Mouse (Mus musculus): ENCODE results near the gene Lyrm9. TPM values are rescaled to one million over a fixed set of nuclear protein-coding genes. Genes with fewer than 3 reads are reported as not detected.

Gene Lyrm9
- polyA plus RNA-seq, 1 experiment from 2014 or later = 14.2 TPM

DNA sequence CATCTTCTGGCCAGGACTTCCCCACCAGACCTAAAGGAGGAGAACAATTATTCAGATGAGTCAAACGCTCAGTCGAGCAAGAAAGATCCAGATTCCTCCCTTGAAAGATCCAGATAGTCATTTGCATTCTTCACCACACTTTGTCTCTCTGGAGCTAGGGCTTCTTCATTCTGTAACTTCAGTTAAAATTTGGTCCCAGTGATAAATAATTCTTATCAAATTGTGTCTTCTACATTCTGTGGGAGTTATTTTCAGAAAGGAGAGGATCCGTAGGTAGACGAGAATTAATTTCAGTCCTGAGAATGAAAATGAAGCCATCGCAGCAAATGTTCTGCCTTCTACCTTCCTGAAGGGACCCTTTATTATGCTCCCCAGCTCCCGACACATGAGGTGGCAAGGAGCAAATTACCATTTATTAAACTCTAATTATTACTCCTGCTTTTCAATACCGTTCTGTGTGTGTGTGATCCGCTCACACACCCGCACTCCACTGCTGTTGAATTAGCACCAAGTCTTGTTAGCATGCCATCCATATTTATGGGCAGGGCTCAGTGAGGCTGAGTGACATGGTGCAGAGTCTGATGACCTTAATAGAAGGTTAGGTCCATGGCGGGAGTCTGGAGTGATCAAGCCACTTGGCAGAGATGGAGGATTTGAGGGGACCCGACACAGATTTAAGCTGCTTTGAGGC, 36.9 kb upstream of the Lyrm9 start:
- ATAC-seq (replicated peaks; ENCODE audit: insufficient number of reproducible peaks, low FRiP score, low TSS enrichment, low read depth) (no peak), DNase-seq (ENCODE audit: low spot score) (no peak)
- WGBS = 84% methylated on average over 11 of the region's 11 CpGs
- Histone ChIP-seq H3K9me3 (replicated peaks; ENCODE audit: control insufficient read depth, low read length) (no peaks in the 10 kb centered on the region), H3K4me3 (ENCODE audit: low read depth, low read length) (no peak overlapping the region), H3K4me1 (ENCODE audit: control insufficient read depth, insufficient read depth, low read length) (no peaks in the 10 kb centered on the region), H3K36me3 (replicated peaks; ENCODE audit: control insufficient read depth, insufficient read depth, low read depth, low read length) (no peaks in the 10 kb centered on the region), H3K4me2 (ENCODE audit: low read depth, low read length) (no peak overlapping the region), H3K27ac (replicated peaks; ENCODE audit: low read depth, low read length) (no peak overlapping the region), H3K9ac (replicated peaks; ENCODE audit: low read length) (no peak overlapping the region), H3K27me3 (ENCODE audit: control insufficient read depth, insufficient read depth, low read length) (no peaks in the 10 kb centered on the region)

DNA sequence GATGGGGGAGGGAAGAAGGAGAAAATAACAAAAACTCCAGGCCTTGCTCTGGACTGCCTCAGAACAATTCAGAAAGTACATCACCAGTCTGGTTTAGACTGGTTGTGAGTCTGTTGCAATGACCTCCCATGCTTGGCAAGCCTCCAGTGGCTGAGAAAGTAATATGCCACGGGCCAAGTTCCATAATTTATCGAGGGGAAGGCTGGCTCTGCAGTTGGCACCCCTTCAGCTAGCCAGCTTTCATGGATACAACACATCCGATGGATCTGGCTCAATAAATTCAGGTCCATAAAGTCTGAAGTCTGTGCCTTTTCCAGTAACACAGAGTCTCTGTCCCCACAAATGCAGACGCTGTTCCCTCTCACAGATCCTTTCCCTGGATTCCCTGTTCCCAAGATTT, 34.8 kb upstream of the Lyrm9 start:
- 65% methylated on average over 4 of the region's 4 CpGs for WGBS
- Histone ChIP-seq H3K4me1 (ENCODE audit: control insufficient read depth, insufficient read depth, low read length) (no peaks in the 10 kb centered on the region), H3K27ac (replicated peaks; ENCODE audit: low read depth, low read length) (no peak overlapping the region), H3K9ac (replicated peaks; ENCODE audit: low read length) (no peak overlapping the region), H3K27me3 (ENCODE audit: control insufficient read depth, insufficient read depth, low read length) (no peaks in the 10 kb centered on the region), H3K4me3 (ENCODE audit: low read depth, low read length) (no peak overlapping the region), H3K36me3 (replicated peaks; ENCODE audit: control insufficient read depth, insufficient read depth, low read depth, low read length) (no peaks in the 10 kb centered on the region), H3K4me2 (ENCODE audit: low read depth, low read length) (no peak overlapping the region), H3K9me3 (replicated peaks; ENCODE audit: control insufficient read depth, low read length) (no peaks in the 10 kb centered on the region)
- ATAC-seq (replicated peaks; ENCODE audit: insufficient number of reproducible peaks, low FRiP score, low TSS enrichment, low read depth) (no peak), DNase-seq (ENCODE audit: low spot score) (no peak)

- H3K9ac ChIP-seq (replicated peaks; ENCODE audit: low read length) = no peak overlapping the region
- no peaks in the 10 kb centered on the region for H3K27me3 ChIP-seq (ENCODE audit: control insufficient read depth, insufficient read depth, low read length)
- DNase-seq (ENCODE audit: low spot score) (no peak), ATAC-seq (replicated peaks; ENCODE audit: insufficient number of reproducible peaks, low FRiP score, low TSS enrichment, low read depth) (no peak; the same call in 1 of the 2 replicates)
- no peaks in the 10 kb centered on the region for H3K4me1 ChIP-seq (ENCODE audit: control insufficient read depth, insufficient read depth, low read length)
- no peak overlapping the region for H3K27ac ChIP-seq (replicated peaks; ENCODE audit: low read depth, low read length)
- no peaks in the 10 kb centered on the region for H3K9me3 ChIP-seq (replicated peaks; ENCODE audit: control insufficient read depth, low read length)
- H3K36me3 ChIP-seq (replicated peaks; ENCODE audit: control insufficient read depth, insufficient read depth, low read depth, low read length) = no peaks in the 10 kb centered on the region
- 47% methylated on average over 5 of the region's 5 CpGs for WGBS
- no peak overlapping the region for H3K4me3 ChIP-seq (ENCODE audit: low read depth, low read length)
- H3K4me2 ChIP-seq (ENCODE audit: low read depth, low read length) = no peak overlapping the region
These were observed 34.3 kb upstream of the Lyrm9 start for GRCm38 (mm10) chr11:78792055-78792454.

DNA sequence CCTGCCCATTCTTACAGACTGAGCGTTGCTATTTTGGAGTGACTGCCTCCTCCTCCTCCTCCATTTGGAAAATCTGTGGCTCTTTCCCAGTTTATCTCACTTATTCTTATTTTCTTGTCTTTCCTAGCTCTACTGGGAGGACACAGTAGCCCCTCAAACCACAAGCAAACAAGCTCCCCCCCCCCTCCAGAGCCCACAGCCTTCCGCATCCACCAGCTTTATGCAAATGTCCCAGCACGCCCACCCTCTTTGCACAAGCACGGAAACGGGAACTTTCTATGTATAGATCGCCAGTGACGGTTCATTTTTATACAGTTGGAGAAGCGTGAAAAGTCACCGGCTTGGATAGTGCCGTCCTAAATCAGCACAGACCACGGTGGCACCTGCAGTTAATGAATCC, 33.9 kb upstream of the Lyrm9 start:
- DNase-seq (ENCODE audit: low spot score) (no peak), ATAC-seq (replicated peaks; ENCODE audit: insufficient number of reproducible peaks, low FRiP score, low TSS enrichment, low read depth) (no peak)
- 60% methylated on average over 11 of the region's 11 CpGs for WGBS
- no peak overlapping the region for H3K9ac ChIP-seq (replicated peaks; ENCODE audit: low read length)
- no peak overlapping the region for H3K4me2 ChIP-seq (ENCODE audit: low read depth, low read length)
- H3K27ac ChIP-seq (replicated peaks; ENCODE audit: low read depth, low read length) = no peak overlapping the region
- no peak overlapping the region for H3K4me3 ChIP-seq (ENCODE audit: low read depth, low read length)
- no peaks in the 10 kb centered on the region for H3K9me3 ChIP-seq (replicated peaks; ENCODE audit: control insufficient read depth, low read length)
- no peaks in the 10 kb centered on the region for H3K36me3 ChIP-seq (replicated peaks; ENCODE audit: control insufficient read depth, insufficient read depth, low read depth, low read length)
- H3K4me1 ChIP-seq (ENCODE audit: control insufficient read depth, insufficient read depth, low read length) = no peaks in the 10 kb centered on the region
- H3K27me3 ChIP-seq (ENCODE audit: control insufficient read depth, insufficient read depth, low read length) = no peaks in the 10 kb centered on the region

- Histone ChIP-seq H3K27me3 (ENCODE audit: control insufficient read depth, insufficient read depth, low read length) (no peaks in the 10 kb centered on the region), H3K9ac (replicated peaks; ENCODE audit: low read length) (no peak overlapping the region), H3K4me2 (ENCODE audit: low read depth, low read length) (no peak overlapping the region), H3K4me1 (ENCODE audit: control insufficient read depth, insufficient read depth, low read length) (no peaks in the 10 kb centered on the region), H3K9me3 (replicated peaks; ENCODE audit: control insufficient read depth, low read length) (no peaks in the 10 kb centered on the region), H3K27ac (replicated peaks; ENCODE audit: low read depth, low read length) (no peak overlapping the region), H3K36me3 (replicated peaks; ENCODE audit: control insufficient read depth, insufficient read depth, low read depth, low read length) (no peaks in the 10 kb centered on the region), H3K4me3 (ENCODE audit: low read depth, low read length) (no peak overlapping the region)
- no peak for ATAC-seq (replicated peaks; ENCODE audit: insufficient number of reproducible peaks, low FRiP score, low TSS enrichment, low read depth)
- WGBS = 85% methylated on average over 11 of the region's 11 CpGs
- no peak for DNase-seq (ENCODE audit: low spot score)
These were observed 33.3 kb upstream of the Lyrm9 start for GRCm38 (mm10) chr11:78793116-78793515.

- H3K36me3 ChIP-seq (replicated peaks; ENCODE audit: control insufficient read depth, insufficient read depth, low read depth, low read length) = no peaks in the 10 kb centered on the region
- DNase-seq (ENCODE audit: low spot score) (no peak), ATAC-seq (replicated peaks; ENCODE audit: insufficient number of reproducible peaks, low FRiP score, low TSS enrichment, low read depth) (no peak)
- H3K4me1 ChIP-seq (ENCODE audit: control insufficient read depth, insufficient read depth, low read length) = no peaks in the 10 kb centered on the region
- no peaks in the 10 kb centered on the region for H3K9me3 ChIP-seq (replicated peaks; ENCODE audit: control insufficient read depth, low read length)
- no peak overlapping the region for H3K27ac ChIP-seq (replicated peaks; ENCODE audit: low read depth, low read length)
- 75% methylated on average over 10 of the region's 10 CpGs for WGBS
- H3K9ac ChIP-seq (replicated peaks; ENCODE audit: low read length) = no peak overlapping the region
- H3K4me3 ChIP-seq (ENCODE audit: low read depth, low read length) = no peak overlapping the region
- H3K4me2 ChIP-seq (ENCODE audit: low read depth, low read length) = no peak overlapping the region
- H3K27me3 ChIP-seq (ENCODE audit: control insufficient read depth, insufficient read depth, low read length) = no peaks in the 10 kb centered on the region
These were observed 30.2 kb upstream of the Lyrm9 start for GRCm38 (mm10) chr11:78796072-78796729.

DNA sequence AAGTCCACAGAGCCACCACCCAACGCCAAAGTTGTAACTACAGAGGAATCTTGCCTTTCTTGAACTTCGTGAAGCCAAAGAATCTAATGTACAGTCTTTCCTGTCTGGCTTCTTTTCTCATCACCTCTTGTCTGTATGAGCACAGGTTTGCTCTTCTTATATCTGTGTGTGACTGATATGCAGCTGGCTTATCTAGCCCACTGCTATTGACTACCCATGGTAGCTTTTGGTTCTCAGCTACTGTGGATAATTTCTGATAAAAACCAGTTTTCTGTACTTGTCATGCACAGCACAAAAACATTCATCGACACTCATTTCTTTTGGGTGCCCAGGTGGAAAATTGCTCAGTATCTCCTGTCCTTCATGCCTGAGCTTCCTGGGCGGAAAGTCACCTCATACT, 25.3 kb upstream of the Lyrm9 start:
- DNase-seq (ENCODE audit: low spot score) (no peak), ATAC-seq (replicated peaks; ENCODE audit: insufficient number of reproducible peaks, low FRiP score, low TSS enrichment, low read depth) (no peak)
- Histone ChIP-seq H3K4me3 (ENCODE audit: low read depth, low read length) (no peak overlapping the region), H3K4me2 (ENCODE audit: low read depth, low read length) (no peak overlapping the region), H3K27ac (replicated peaks; ENCODE audit: low read depth, low read length) (no peak overlapping the region), H3K9ac (replicated peaks; ENCODE audit: low read length) (no peak overlapping the region), H3K4me1 (ENCODE audit: control insufficient read depth, insufficient read depth, low read length) (no peaks in the 10 kb centered on the region), H3K9me3 (replicated peaks; ENCODE audit: control insufficient read depth, low read length) (no peaks in the 10 kb centered on the region), H3K27me3 (ENCODE audit: control insufficient read depth, insufficient read depth, low read length) (no peaks in the 10 kb centered on the region), H3K36me3 (replicated peaks; ENCODE audit: control insufficient read depth, insufficient read depth, low read depth, low read length) (no peaks in the 10 kb centered on the region)
- 91% methylated on average over 4 of the region's 4 CpGs for WGBS

- no peaks in the 10 kb centered on the region for H3K27me3 ChIP-seq (ENCODE audit: control insufficient read depth, insufficient read depth, low read length)
- H3K36me3 ChIP-seq (replicated peaks; ENCODE audit: control insufficient read depth, insufficient read depth, low read depth, low read length) = no peaks in the 10 kb centered on the region
- no peak overlapping the region for H3K4me3 ChIP-seq (ENCODE audit: low read depth, low read length)
- H3K9me3 ChIP-seq (replicated peaks; ENCODE audit: control insufficient read depth, low read length) = no peaks in the 10 kb centered on the region
- no peak overlapping the region for H3K4me2 ChIP-seq (ENCODE audit: low read depth, low read length)
- 68% methylated on average over 14 of the region's 14 CpGs for WGBS
- no peak overlapping the region for H3K27ac ChIP-seq (replicated peaks; ENCODE audit: low read depth, low read length)
- DNase-seq (ENCODE audit: low spot score) = no peak
- ATAC-seq (replicated peaks; ENCODE audit: insufficient number of reproducible peaks, low FRiP score, low TSS enrichment, low read depth) = no peak
- no peaks in the 10 kb centered on the region for H3K4me1 ChIP-seq (ENCODE audit: control insufficient read depth, insufficient read depth, low read length)
- H3K9ac ChIP-seq (replicated peaks; ENCODE audit: low read length) = no peak overlapping the region
These were observed 22.6 kb upstream of the Lyrm9 start for GRCm38 (mm10) chr11:78803587-78804316.
